Mouse (Mus musculus) megakaryocyte, embryonic 14.5 days (primary cell): ENCODE data around the gene Zdhhc8. TPM values are rescaled to one million over a fixed set of nuclear protein-coding genes. Genes with fewer than 3 reads are reported as not detected.

Experiments
- H3K27me3 ChIP-seq: replicated peaks from 2 replicates; pipeline ENCODE3; 2012; ENCODE audit warnings: inconsistent platforms
- H3K36me3 ChIP-seq: replicated peaks from 2 replicates; pipeline ENCODE3; 2012; ENCODE audit warnings: low read length, inconsistent platforms, mixed read lengths
- H3K4me1 ChIP-seq: 2 replicates; pipeline ENCODE4 v1.6.1; 2012; ENCODE audit warnings: inconsistent platforms
- H3K4me3 ChIP-seq: replicated peaks from 2 replicates; pipeline ENCODE3; 2012; ENCODE audit warnings: moderate library complexity, mild to moderate bottlenecking, inconsistent platforms
- H3K9me3 ChIP-seq: 2 replicates; pipeline ENCODE4 v1.6.1; 2012; ENCODE audit warnings: inconsistent platforms
- FLI1 ChIP-seq: IDR thresholded peaks from 2 replicates; pipeline ENCODE4 v1.6.1; 2012; ENCODE audit warnings: low read length, inconsistent platforms, mixed read lengths
- GATA1 ChIP-seq: IDR thresholded peaks from 3 replicates; pipeline ENCODE4 v1.6.1; 2012; ENCODE audit warnings: mixed read lengths, low read length, inconsistent platforms, borderline replicate concordance
- polyA plus RNA-seq: library from polyadenylated mRNA; stranded (reverse); fragments of >175 nt; gene quantifications from 2 replicates; pipeline ENCODE4 v1.2.3, GENCODE M21; 2012; ENCODE audit warnings: low replicate concordance; ENCODE audit not compliant: insufficient read depth

Zdhhc8 gene
- 18.6 and 41.2 TPM in 2 replicates for polyA plus RNA-seq

- peak within 1 kb of the TSS; percentile 92 for H3K4me3 ChIP-seq
- TF ChIP-seq FLI1 = no peak
- TF ChIP-seq GATA1 = no peak
- H3K4me1 ChIP-seq = peaks cover 39% of the 10 kb centered on the region
- no peaks in the 10 kb centered on the region for H3K9me3 ChIP-seq
- H3K27me3 ChIP-seq = peaks cover 44% of the 10 kb centered on the region
- peaks cover 31% of the 10 kb centered on the region for H3K36me3 ChIP-seq
Observed at GRCm38 (mm10) chr16:18234671-18235388, at the start of gene Zdhhc8. TSS of gene Zdhhc8 (minus strand) at chr16:18235136.

- H3K36me3 ChIP-seq = peaks cover 91% of the 10 kb centered on the region
- no peak for TF ChIP-seq FLI1
- TF ChIP-seq GATA1 = no peak
- peaks cover 3% of the 10 kb centered on the region; the same call in 1 of the 2 replicates for H3K4me1 ChIP-seq
- no peaks in the 10 kb centered on the region for H3K27me3 ChIP-seq
- H3K9me3 ChIP-seq = no peaks in the 10 kb centered on the region
- H3K4me3 ChIP-seq = no peak overlapping the region
Observed at GRCm38 (mm10) chr16:18275166-18275565, 40.2 kb upstream of the Zdhhc8 start.

GRCm38 (mm10) chr16:18268182-18268581, 33.2 kb upstream of the Zdhhc8 start:
- no peaks in the 10 kb centered on the region; the same call in 1 of the 2 replicates for H3K4me1 ChIP-seq
- no peak for TF ChIP-seq GATA1
- TF ChIP-seq FLI1 = no peak
- no peak overlapping the region for H3K4me3 ChIP-seq
- H3K36me3 ChIP-seq = peaks cover 89% of the 10 kb centered on the region
- no peaks in the 10 kb centered on the region for H3K9me3 ChIP-seq
- H3K27me3 ChIP-seq = no peaks in the 10 kb centered on the region

- no peaks in the 10 kb centered on the region; the same call in 1 of the 2 replicates for H3K4me1 ChIP-seq
- H3K27me3 ChIP-seq = no peaks in the 10 kb centered on the region
- H3K4me3 ChIP-seq = no peak overlapping the region
- H3K36me3 ChIP-seq = peaks cover 87% of the 10 kb centered on the region
- H3K9me3 ChIP-seq = no peaks in the 10 kb centered on the region
- TF ChIP-seq GATA1 (no peak), FLI1 (no peak)
Observed at GRCm38 (mm10) chr16:18265024-18265423, 30.1 kb upstream of the Zdhhc8 start.

- peaks cover 92% of the 10 kb centered on the region for H3K36me3 ChIP-seq
- no peaks in the 10 kb centered on the region for H3K27me3 ChIP-seq
- no peak for TF ChIP-seq FLI1
- TF ChIP-seq GATA1 = no peak
- H3K4me3 ChIP-seq = no peak within 1 kb of the TSS
- peaks cover 1% of the 10 kb centered on the region; the same call in 1 of the 2 replicates for H3K4me1 ChIP-seq
- H3K9me3 ChIP-seq = no peaks in the 10 kb centered on the region
Observed at GRCm38 (mm10) chr16:18258221-18258620, 23.3 kb upstream of the Zdhhc8 start, which contains the start of gene Gm49776. TSS of gene Gm49776 (minus strand) at chr16:18258321.

GRCm38 (mm10) chr16:18253866-18254265, 18.9 kb upstream of the Zdhhc8 start:
- TF ChIP-seq FLI1 (no peak), GATA1 (no peak)
- Histone ChIP-seq H3K36me3 (peaks cover 88% of the 10 kb centered on the region), H3K9me3 (no peaks in the 10 kb centered on the region), H3K4me1 (peaks cover 38% of the 10 kb centered on the region), H3K27me3 (no peaks in the 10 kb centered on the region), H3K4me3 (no peak overlapping the region)

- H3K9me3 ChIP-seq = no peaks in the 10 kb centered on the region
- peaks cover 42% of the 10 kb centered on the region for H3K4me1 ChIP-seq
- H3K36me3 ChIP-seq = peaks cover 78% of the 10 kb centered on the region
- no peaks in the 10 kb centered on the region for H3K27me3 ChIP-seq
- no peak overlapping the region for H3K4me3 ChIP-seq
- TF ChIP-seq FLI1 (no peak), GATA1 (no peak)
Observed at GRCm38 (mm10) chr16:18252736-18253135, 17.8 kb upstream of the Zdhhc8 start.

- peaks cover 71% of the 10 kb centered on the region for H3K36me3 ChIP-seq
- H3K9me3 ChIP-seq = no peaks in the 10 kb centered on the region
- H3K27me3 ChIP-seq = no peaks in the 10 kb centered on the region
- H3K4me1 ChIP-seq = peaks cover 58% of the 10 kb centered on the region
- peak overlapping the region; percentile 29 for H3K4me3 ChIP-seq
- TF ChIP-seq FLI1 = no peak
- no peak for TF ChIP-seq GATA1
Observed at GRCm38 (mm10) chr16:18250828-18251790, 16.2 kb upstream of the Zdhhc8 start.

- no peaks in the 10 kb centered on the region for H3K27me3 ChIP-seq
Observed at GRCm38 (mm10) chr16:18250231-18250630, 15.3 kb upstream of the Zdhhc8 start.

GRCm38 (mm10) chr16:18249364-18249967, 14.5 kb upstream of the Zdhhc8 start:
- Histone ChIP-seq H3K4me1 (peaks cover 73% of the 10 kb centered on the region), H3K36me3 (peaks cover 74% of the 10 kb centered on the region), H3K9me3 (no peaks in the 10 kb centered on the region), H3K27me3 (no peaks in the 10 kb centered on the region), H3K4me3 (peak overlapping the region; percentile 99)
- no peak for TF ChIP-seq GATA1
- no peak for TF ChIP-seq FLI1

More at GRCm38 (mm10) chr16:18250231-18250630, 15.3 kb upstream of the Zdhhc8 start:
- Histone ChIP-seq H3K9me3 (no peaks in the 10 kb centered on the region), H3K36me3 (peaks cover 71% of the 10 kb centered on the region), H3K4me3 (peak overlapping the region; percentile 99), H3K4me1 (peaks cover 66% of the 10 kb centered on the region)
- TF ChIP-seq GATA1 (no peak), FLI1 (no peak)
